Mouse (Mus musculus) CD4-positive helper T cell, adult 2 months (primary cell): ENCODE data around the gene Slc19a2.
"Not testable (repeated sequence)": the region's sequence is repeated elsewhere in the genome, so short reads cannot be mapped to it uniquely, and the experiment has no call there.

Source experiments
- DNase-seq: peaks from one replicate; pipeline ENCODE4 v3.0.0-alpha.2; 2012; ENCODE audit warnings: low read depth, missing footprints, low spot score

Gene Slc19a2

GRCm38 (mm10) chr1:164248465-164249331, at the start of gene Slc19a2:
Slc19a2 (plus strand) TSS chr1:164249046.
- peak; percentile 96 for DNase-seq

- DNase-seq: no peak
Measured at GRCm38 (mm10) chr1:164199551-164199950, 49.3 kb upstream of the Slc19a2 start.

- DNase-seq: no peak
Measured at GRCm38 (mm10) chr1:164208437-164208836, 40.4 kb upstream of the Slc19a2 start.

GRCm38 (mm10) chr1:164210899-164211298, 37.9 kb upstream of the Slc19a2 start:
- DNase-seq: no peak

GRCm38 (mm10) chr1:164212686-164213085, 36.2 kb upstream of the Slc19a2 start:
- no peak for DNase-seq

- no peak for DNase-seq
Measured at GRCm38 (mm10) chr1:164214190-164214589, 34.7 kb upstream of the Slc19a2 start.

- no peak for DNase-seq
Measured at GRCm38 (mm10) chr1:164215097-164215496, 33.7 kb upstream of the Slc19a2 start.

- no peak for DNase-seq
Measured at GRCm38 (mm10) chr1:164215540-164215939, 33.3 kb upstream of the Slc19a2 start.

- no peak for DNase-seq
Measured at GRCm38 (mm10) chr1:164217791-164218685, 30.8 kb upstream of the Slc19a2 start.

- DNase-seq: no peak
Measured at GRCm38 (mm10) chr1:164220261-164220660, 28.6 kb upstream of the Slc19a2 start.

GRCm38 (mm10) chr1:164223089-164223488, 25.8 kb upstream of the Slc19a2 start:
- DNase-seq: no peak

GRCm38 (mm10) chr1:164231937-164232570, 16.8 kb upstream of the Slc19a2 start:
- not testable (repeated sequence) for DNase-seq

- DNase-seq: no peak
Measured at GRCm38 (mm10) chr1:164233447-164233846, 15.4 kb upstream of the Slc19a2 start.

GRCm38 (mm10) chr1:164235078-164235477, 13.8 kb upstream of the Slc19a2 start:
- no peak for DNase-seq

GRCm38 (mm10) chr1:164236078-164236477, 12.8 kb upstream of the Slc19a2 start:
- DNase-seq: no peak

GRCm38 (mm10) chr1:164241494-164241893, 7.4 kb upstream of the Slc19a2 start:
- DNase-seq: no peak

GRCm38 (mm10) chr1:164242809-164243208, 6.0 kb upstream of the Slc19a2 start:
- DNase-seq: no peak

GRCm38 (mm10) chr1:164247442-164247841, 1.4 kb upstream of the Slc19a2 start:
- DNase-seq: no peak

- no peak for DNase-seq
Measured at GRCm38 (mm10) chr1:164247971-164248370, 875 bp upstream of the Slc19a2 start.

GRCm38 (mm10) chr1:164249332-164249711, 476 bp downstream of the Slc19a2 start:
- no peak for DNase-seq

GRCm38 (mm10) chr1:164250391-164251150, 1.7 kb downstream of the Slc19a2 start:
- DNase-seq: no peak
